Mouse (Mus musculus) kidney, postnatal 0 days (tissue): Measurements from ENCODE around the gene Rassf5. TPM values are rescaled to one million over a fixed set of nuclear protein-coding genes. Genes with fewer than 3 reads are reported as not detected.
"Not testable (repeated sequence)": the region's sequence is repeated elsewhere in the genome, so short reads cannot be mapped to it uniquely, and the experiment has no call there.

ENCODE experiments used
- ATAC-seq: fragments of 200-750 bp; cut with Nextera tagmentation; replicated peaks from 2 replicates; pipeline ENCODE4 v1.8.0; 2017; ENCODE audit warnings: low read depth, moderate number of reproducible peaks, moderate TSS enrichment, moderate library complexity; ENCODE audit not compliant: low FRiP score
- DNase-seq: peaks from one replicate; pipeline ENCODE4 v3.0.0-alpha.2; 2016; ENCODE audit warnings: low spot score
- H3K27ac ChIP-seq: fragments of 300-500 bp; sonication (generic); 2 replicates; pipeline ENCODE4 v1.5.1; 2014; ENCODE audit warnings: mild to moderate bottlenecking
- H3K27me3 ChIP-seq: fragments of 300-500 bp; sonication (generic); 2 replicates; pipeline ENCODE4 v1.6.1; 2014; ENCODE audit warnings: low read length, mixed read lengths; ENCODE audit not compliant: insufficient read depth
- H3K36me3 ChIP-seq: fragments of 300-500 bp; sonication (generic); 2 replicates; pipeline ENCODE4 v1.6.1; 2014; ENCODE audit warnings: low read length, mixed read lengths; ENCODE audit not compliant: insufficient read depth
- H3K4me1 ChIP-seq: fragments of 300-500 bp; sonication (generic); replicated peaks from 2 replicates; pipeline ENCODE4 v1.6.1; 2014; ENCODE audit warnings: antibody characterized with exemption, low read length, mixed read lengths; ENCODE audit not compliant: insufficient read depth
- H3K4me2 ChIP-seq: fragments of 300-500 bp; sonication (generic); 2 replicates; pipeline ENCODE4 v1.6.1; 2014; ENCODE audit warnings: mild to moderate bottlenecking, low read length, moderate library complexity, mixed read lengths
- H3K4me3 ChIP-seq: fragments of 300-500 bp; sonication (generic); replicated peaks from 2 replicates; pipeline ENCODE4 v1.5.1; 2014; ENCODE audit warnings: low read depth, low read length
- H3K9ac ChIP-seq: fragments of 300-500 bp; sonication (generic); 2 replicates; pipeline ENCODE4 v1.6.1; 2014; ENCODE audit warnings: low read depth, low read length
- H3K9me3 ChIP-seq: fragments of 300-500 bp; sonication (generic); replicated peaks from 2 replicates; pipeline ENCODE4 v1.6.1; 2016; ENCODE audit warnings: low read length, inconsistent platforms, mixed read lengths
- CTCF ChIP-seq: IDR thresholded peaks from 2 replicates; pipeline ENCODE4 v1.5.1; 2016; ENCODE audit warnings: antibody characterized with exemption, low read depth, mild to moderate bottlenecking, moderate library complexity
- WGBS: fragments of 180-500 bp; shearing (Covaris S2); extraction: QIAGEN DNeasy Blood & Tissue Kit; methylation state at CpG from one replicate; pipeline ENCODE4 v1.1.7; 2014; 5-methylcytosine and 5-hydroxymethylcytosine counted together
- polyA plus RNA-seq: library from polyadenylated mRNA; unstranded; fragments of >200 nt; fragmentation: Nextera tagmentation; extraction: Ambion mirVana; gene quantifications from 2 replicates; pipeline ENCODE4 v1.2.1, GENCODE M21; 2015

Gene Rassf5
- polyA plus RNA-seq, 1 experiment from 2014 or later: 3.4 TPM

DNA sequence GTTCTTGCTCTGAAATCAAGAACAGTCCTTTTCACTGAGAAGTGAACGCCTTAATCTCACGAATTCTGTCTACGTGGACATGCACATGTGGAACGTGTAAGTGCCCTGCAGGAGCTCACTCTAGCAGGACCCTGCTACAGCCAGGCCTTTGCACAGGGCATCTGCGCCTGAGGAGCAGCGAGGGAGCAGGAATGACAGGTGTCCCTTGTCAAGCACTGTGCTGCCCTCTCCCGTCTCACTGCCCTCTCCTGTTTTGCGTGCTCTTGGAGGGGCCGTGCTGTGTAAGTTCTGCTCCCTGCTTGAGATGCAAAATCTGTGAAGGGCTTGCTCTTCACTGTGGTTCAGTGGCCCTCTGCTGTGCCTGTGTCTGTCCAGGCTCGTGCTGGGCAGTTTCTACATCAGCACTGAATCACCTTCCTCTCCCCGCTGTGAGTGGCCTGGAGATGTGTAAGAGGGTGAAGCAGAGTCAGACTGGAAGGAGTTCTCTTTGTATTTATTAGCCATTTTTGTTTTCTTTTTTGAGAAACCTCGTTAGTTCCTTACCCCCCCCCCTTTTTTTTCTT lies 70.7 kb downstream of the Rassf5 start:
- 55% methylated on average over 12 of the region's 12 CpGs for WGBS

DNA sequence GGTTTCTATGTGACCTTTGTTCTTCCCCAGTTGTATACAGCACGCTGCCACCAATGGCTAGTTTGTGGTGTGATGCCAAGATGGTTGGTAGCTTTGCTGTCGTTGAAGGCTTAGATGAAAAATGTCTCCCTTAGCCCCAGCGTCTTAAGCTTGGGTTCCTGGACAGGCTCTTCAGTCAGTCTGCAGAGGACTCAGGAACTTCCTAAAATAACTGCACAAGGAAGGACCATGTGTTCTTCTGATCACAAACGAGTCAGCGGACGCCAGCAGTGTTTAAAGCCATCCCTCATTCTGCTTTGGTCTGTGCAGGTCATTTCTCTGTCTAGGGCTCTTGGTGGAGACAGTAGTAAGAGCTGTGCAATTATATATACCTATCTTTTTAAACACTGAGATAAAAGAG lies 71.2 kb downstream of the Rassf5 start:
- Histone ChIP-seq H3K9ac (no peak overlapping the region), H3K9me3 (no peaks in the 10 kb centered on the region), H3K36me3 (peaks cover 40% of the 10 kb centered on the region), H3K27me3 (no peaks in the 10 kb centered on the region), H3K27ac (peak overlapping the region; percentile 13; the same call in 1 of the 2 replicates), H3K4me1 (no peaks in the 10 kb centered on the region), H3K4me2 (no peak overlapping the region), H3K4me3 (no peak overlapping the region)
- 69% methylated on average over 6 of the region's 6 CpGs for WGBS
- ATAC-seq: no peak
- DNase-seq: no peak
- no peak for TF ChIP-seq CTCF

More for the DNA sequence above, 70.7 kb downstream of the Rassf5 start:
- Histone ChIP-seq H3K4me3 (no peak overlapping the region), H3K36me3 (peaks cover 40% of the 10 kb centered on the region), H3K27me3 (no peaks in the 10 kb centered on the region), H3K27ac (no peak overlapping the region), H3K4me1 (no peaks in the 10 kb centered on the region), H3K9me3 (no peaks in the 10 kb centered on the region), H3K4me2 (no peak overlapping the region), H3K9ac (no peak overlapping the region)
- peak; percentile 25; the same call in 1 of the 2 replicates for ATAC-seq
- peak; percentile 16; the same call in 1 of the 2 replicates for TF ChIP-seq CTCF
- no peak for DNase-seq

DNA sequence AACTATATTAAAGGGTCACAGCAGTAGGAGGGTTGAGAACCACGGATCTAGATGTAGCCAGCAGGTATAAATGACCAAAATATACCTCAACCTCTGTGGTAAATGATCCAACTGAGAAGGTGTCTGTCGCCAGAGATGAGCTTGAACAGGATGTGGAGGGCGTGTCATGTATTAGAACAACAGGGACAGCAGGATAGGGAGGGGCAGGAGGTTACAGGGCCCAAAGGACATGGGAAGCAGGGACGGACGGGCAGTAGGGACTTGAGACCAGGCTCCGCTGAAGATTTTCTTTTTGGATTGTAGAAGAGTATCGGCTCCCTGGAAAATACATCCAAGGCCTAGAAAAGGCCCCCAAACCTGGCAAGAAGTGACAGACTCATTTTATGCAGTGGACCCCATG lies 72.1 kb downstream of the Rassf5 start:
- Histone ChIP-seq H3K4me2 (no peak overlapping the region), H3K4me3 (no peak overlapping the region), H3K9ac (no peak overlapping the region), H3K36me3 (peaks cover 48% of the 10 kb centered on the region), H3K4me1 (no peaks in the 10 kb centered on the region), H3K27ac (0 out of 2 replicates have a peak overlapping the region, but pooled peaks have one; percentile 13), H3K9me3 (no peaks in the 10 kb centered on the region), H3K27me3 (no peaks in the 10 kb centered on the region)
- ATAC-seq (no peak), DNase-seq (no peak)
- TF ChIP-seq CTCF: no peak
- WGBS: 83% methylated on average over 7 of the region's 7 CpGs

DNA sequence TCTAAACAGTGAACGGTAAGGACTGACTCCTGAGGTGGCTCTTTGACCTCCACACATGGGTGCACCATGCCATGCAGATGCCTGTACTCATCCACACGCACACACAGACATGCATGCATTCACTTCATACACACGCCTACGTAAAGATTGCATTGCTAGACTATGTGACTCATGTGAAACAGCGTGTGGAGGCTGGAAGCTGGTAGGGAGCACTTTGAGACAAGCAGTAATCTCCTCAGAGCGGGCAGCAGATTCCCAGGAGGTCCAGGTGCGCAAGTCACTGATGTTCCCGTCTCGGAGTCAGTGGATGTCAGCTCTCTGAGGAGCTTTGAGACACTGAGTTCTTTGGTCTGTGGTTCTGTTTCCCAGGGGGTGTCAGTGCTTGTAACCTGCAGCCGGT lies 77.4 kb downstream of the Rassf5 start:
- no peak overlapping the region for H3K27ac ChIP-seq
- H3K4me3 ChIP-seq: no peak overlapping the region
- H3K4me2 ChIP-seq: no peak overlapping the region
- H3K36me3 ChIP-seq: peaks cover 62% of the 10 kb centered on the region
- no peaks in the 10 kb centered on the region for H3K9me3 ChIP-seq
- DNase-seq: no peak
- no peak for ATAC-seq
- 95% methylated on average over 10 of the region's 10 CpGs for WGBS
- H3K9ac ChIP-seq: no peak overlapping the region
- no peaks in the 10 kb centered on the region for H3K27me3 ChIP-seq
- H3K4me1 ChIP-seq: no peaks in the 10 kb centered on the region
- TF ChIP-seq CTCF: no peak

DNA sequence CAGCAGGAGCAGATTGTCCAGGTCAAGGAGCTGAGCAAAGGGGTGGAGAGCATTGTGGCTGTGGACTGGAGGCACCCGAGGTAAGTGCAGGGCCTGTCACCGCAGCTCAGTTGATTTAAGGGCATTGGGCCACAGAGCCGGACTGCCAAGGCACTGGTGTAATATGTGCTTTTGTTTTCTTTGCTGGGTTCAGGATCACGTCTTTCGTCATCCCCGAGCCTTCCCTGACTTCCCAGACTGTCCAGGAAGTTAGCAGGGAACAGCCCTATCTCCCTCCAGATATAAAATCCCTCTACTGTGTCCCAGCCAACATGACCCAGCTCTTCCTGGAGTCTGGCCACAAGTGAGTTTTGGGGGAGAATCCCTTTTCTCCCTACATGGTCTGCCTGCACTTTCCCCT lies 80.6 kb downstream of the Rassf5 start:
- H3K4me1 ChIP-seq: no peaks in the 10 kb centered on the region
- ATAC-seq: no peak
- 35% methylated on average over 6 of the region's 6 CpGs for WGBS

DNA sequence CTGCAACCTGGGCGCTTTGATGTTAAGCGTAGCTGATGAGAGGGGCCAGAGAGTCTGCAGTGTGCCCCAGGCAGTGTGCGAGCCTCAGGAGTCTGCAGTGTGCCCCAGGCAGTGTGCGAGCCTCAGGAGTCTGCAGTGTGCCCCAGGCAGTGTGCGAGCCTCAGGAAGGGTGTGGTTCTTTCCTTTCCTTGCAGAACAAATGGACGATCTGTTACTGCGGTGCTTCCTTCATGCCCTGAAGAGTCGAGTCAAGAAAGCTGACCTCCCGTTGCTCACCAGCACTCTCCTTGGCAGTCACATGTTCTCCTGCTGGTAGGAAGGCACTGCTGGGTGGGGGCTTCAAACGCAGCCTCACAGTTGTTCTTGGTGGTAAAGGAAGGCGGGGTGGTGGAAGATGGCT lies 84.0 kb downstream of the Rassf5 start:
- 82% methylated on average over 11 of the region's 11 CpGs for WGBS
- no peaks in the 10 kb centered on the region for H3K9me3 ChIP-seq
- DNase-seq: no peak
- H3K27me3 ChIP-seq: no peaks in the 10 kb centered on the region
- no peak for ATAC-seq
- no peak overlapping the region for H3K4me3 ChIP-seq
- H3K36me3 ChIP-seq: peaks cover 46% of the 10 kb centered on the region
- H3K27ac ChIP-seq: no peak overlapping the region
- no peak overlapping the region for H3K4me2 ChIP-seq
- H3K4me1 ChIP-seq: no peaks in the 10 kb centered on the region
- no peak overlapping the region for H3K9ac ChIP-seq
- TF ChIP-seq CTCF: no peak

More for the DNA sequence above, 80.6 kb downstream of the Rassf5 start:
- no peak for TF ChIP-seq CTCF
- Histone ChIP-seq H3K27me3 (no peaks in the 10 kb centered on the region), H3K27ac (no peak overlapping the region), H3K4me2 (no peak overlapping the region), H3K36me3 (peaks cover 62% of the 10 kb centered on the region), H3K4me3 (no peak overlapping the region), H3K9me3 (no peaks in the 10 kb centered on the region), H3K9ac (no peak overlapping the region)
- DNase-seq: no peak

DNA sequence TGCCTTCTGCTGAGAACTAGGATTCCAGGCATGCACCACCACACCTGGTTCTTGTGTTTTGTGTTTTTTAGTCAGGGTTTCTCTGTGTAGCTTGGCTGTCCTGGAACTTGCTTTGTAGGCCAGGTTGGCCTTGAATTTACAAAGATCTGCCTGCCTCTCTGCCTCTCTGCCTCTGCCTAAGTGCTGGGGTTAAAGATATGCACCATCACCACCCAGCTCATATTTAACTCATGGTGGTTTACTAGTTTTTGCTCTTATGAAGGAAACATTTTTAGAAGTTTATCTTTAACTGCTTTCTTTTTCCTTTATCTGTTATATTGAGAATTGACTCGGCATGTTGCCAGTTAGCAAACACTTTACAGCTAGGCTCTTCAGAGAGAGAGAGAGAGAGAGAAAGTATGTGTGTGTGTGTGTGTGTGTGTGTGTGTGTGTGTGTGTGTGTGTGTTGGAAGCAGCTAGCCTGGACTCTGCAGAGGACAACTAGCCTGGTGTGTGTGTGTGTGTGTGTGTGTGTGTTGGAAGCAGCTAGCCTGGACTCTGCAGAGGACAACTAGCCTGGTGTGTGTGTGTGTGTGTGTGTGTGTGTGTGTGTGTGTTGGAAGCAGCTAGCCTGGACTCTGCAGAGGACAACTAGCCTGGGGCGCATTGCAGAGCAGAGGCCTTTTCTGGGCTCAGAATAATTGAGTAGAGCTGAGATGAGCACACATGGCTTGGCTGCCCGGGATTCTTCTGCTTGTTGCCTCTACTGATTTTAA lies 85.3 kb downstream of the Rassf5 start:
- not testable (repeated sequence) for H3K9ac ChIP-seq, H3K27ac ChIP-seq, H3K27me3 ChIP-seq, DNase-seq, H3K4me2 ChIP-seq, ATAC-seq, H3K4me1 ChIP-seq, H3K4me3 ChIP-seq, H3K9me3 ChIP-seq
- H3K36me3 ChIP-seq: peaks cover 44% of the 10 kb centered on the region
- WGBS: 81% methylated on average over 3 of the region's 3 CpGs
